Mouse (Mus musculus) embryo, embryonic 11 days (tissue): ENCODE measurements around the gene Txndc9.

Experiments
- DNase-seq: peaks from one replicate; pipeline ENCODE4 v3.0.0-alpha.2; 2015

The Txndc9 gene

GRCm38 (mm10) chr1:37971520-37971919 is 26.2 kb downstream of the Txndc9 start:
- no peak for DNase-seq

DNA sequence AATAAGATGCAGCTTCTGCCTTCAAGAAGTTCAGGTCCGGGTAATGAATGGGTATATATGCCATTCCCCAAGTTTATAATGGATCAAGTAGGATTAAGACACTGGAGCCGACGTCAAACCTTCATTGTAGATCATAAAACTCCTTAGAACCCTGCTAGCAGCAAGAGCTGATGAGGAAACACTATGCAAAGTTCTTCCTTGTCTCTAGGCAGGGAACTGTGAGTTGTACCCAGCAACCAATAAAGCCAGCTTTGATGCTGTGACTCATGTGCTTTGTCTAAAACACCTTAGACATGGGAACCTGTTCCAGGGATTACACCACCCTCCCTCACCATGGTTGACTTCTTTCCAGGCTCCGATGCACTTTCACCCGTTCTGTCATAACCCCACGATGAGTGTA is 28.9 kb downstream of the Txndc9 start:
- DNase-seq, result no peak

DNA sequence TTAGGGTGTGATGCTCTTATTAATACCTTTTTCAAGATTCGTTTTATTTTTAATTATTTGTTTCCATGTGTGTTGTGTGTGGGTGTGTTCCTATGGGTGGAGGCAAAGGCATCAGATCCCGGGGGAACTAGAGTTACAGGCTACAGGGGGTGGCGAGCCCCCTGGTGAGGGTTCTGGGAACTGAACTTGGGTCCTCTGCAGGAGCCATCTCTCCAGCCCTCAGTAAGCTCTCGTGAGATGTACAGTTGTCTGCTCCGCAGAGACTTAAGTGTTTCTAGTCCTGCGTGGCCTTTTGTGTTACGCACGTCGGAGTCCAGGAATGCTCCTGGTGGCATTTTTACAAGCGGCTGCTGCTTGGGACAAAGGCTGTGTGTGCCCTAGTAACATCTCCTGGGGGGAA is 32.1 kb downstream of the Txndc9 start:
- DNase-seq, result peak; percentile 5

DNA sequence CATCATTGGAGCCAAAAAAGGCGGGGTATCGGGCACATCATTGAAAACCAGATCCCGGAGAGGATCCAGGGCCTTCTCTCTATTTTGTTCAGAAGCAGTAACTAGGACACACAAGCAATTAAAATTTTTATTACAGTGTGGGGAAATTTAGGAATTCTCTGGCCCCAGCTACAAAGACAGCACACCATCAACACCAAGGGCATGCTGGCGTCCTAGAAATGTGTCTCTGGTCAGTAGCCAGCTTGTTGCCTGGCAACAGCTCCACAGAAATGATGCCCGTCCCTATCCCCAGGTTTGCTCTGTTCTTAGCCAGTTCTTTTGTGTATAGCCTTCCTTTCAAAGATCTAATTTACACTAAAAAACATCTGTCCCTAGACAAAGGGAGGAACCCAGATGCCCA is 38.2 kb downstream of the Txndc9 start:
- DNase-seq, result no peak

- no peak for DNase-seq
Measured at GRCm38 (mm10) chr1:37958516-37958915, 39.2 kb downstream of the Txndc9 start.

GRCm38 (mm10) chr1:37957659-37958058 is 40.0 kb downstream of the Txndc9 start, which contains the start of gene Lyg1:
Lyg1 (minus strand) TSS chr1:37957759.
- DNase-seq, result no peak

DNA sequence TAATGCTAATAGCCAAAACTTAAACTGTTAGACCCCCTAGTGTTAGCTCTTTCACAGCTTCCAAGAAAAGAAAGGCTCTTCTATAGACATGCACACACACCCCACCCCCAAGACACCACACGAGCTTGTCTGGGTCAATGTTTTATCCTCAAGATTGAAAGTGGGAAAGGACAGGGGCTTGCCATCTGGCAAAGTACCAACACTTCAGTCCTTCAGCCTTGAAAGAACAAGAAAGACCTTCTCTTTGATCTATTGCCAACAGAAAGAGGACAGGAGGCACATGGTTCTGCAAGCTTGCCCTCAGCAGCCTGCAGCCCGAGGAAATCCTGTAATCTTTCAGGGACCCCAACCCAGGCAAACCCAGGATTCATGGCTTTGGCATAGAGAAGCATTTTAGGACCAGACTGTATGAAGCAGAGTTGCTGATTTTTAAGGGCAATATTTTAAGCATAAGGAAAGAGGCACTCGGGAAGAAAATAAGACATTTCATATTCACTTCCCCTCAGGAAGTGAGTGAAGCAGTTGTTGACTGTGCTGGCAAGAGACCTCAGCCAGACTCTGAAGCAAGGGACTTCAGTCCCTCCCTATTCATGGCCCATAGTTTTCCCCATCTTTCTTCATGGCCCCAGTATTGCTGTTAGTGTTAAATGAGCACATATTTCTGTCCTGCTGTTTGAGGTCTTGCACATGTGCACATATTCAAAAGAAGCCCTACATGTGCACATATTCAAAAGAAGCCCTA is 40.8 kb downstream of the Txndc9 start:
- no peak for DNase-seq

- DNase-seq, result no peak
Measured at GRCm38 (mm10) chr1:37955251-37955650, 42.4 kb downstream of the Txndc9 start.

DNA sequence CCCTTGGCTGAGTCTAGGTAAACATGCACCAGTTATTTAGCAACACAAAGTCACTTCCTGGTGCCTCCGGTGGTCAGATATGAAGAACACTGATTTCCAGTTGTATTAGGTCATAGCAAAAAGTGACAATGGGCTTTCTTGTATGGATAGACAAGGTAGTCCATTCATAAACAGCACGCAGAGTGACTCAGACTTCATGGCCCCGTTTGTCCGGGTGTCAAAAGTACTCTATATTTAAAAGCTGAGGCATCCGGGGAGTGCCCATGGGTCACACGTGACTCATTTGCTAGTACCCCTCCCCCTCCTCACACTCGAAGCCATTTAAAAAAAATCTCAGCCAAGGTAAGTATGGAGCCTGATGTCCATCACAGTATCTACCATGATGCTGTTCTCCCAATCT is 42.9 kb downstream of the Txndc9 start:
- no peak for DNase-seq

- DNase-seq, result no peak
Measured at GRCm38 (mm10) chr1:37948906-37949305, 48.8 kb downstream of the Txndc9 start.
